ENCODE assay signal across 8 mouse cellular contexts in the genomic region with DNA sequence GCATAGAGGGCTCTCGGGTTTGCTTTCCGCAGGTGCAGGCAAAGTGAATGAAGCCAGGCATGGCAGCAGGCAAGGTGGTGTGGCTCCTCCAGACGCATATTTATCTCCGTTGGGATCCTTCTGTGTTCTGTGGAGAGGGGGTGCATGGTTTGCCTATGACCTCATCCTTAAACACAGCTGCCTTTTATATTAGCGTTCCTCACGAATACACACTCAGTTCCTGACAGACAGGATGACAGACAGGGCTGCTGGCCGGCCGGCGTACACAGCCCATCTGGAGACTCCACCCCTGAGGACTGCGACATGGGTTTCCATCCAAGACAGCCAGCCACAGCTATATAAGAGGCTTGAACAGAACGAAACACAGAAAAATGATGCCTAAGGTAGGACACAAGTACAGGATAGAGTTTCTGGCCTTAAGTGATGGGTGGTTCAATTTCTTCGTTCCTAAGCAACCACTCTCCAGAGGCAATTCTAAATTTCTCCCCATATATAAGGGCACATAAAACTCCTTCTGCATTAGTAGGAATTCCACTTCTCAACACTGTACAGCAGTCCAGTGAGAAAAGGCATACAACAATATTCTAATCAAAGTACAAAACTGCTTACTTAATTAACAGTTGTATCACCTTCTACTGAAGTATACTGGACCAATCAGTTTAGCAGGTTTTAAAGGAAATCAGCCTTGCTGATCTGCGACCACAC.
DNase-seq lines count a peak whose midpoint lies in the region; ATAC-seq lines count a peak whose summit lies in the region.

No protein-coding gene starts in this region.

- H3K27me3 ChIP-seq in kidney, embryonic 14.5 days (ENCODE audit: control insufficient read depth, insufficient read depth, low read length) = no peaks in the 10 kb centered on the region
- no peaks in the 10 kb centered on the region for H3K27me3 ChIP-seq in embryonic facial prominence, embryonic 15.5 days
- H3K27me3 ChIP-seq in hindbrain, embryonic 14.5 days (ENCODE audit: control insufficient read depth, insufficient read depth, low read length) = no peaks in the 10 kb centered on the region
- no peaks in the 10 kb centered on the region for H3K27me3 ChIP-seq in neural tube, embryonic 14.5 days (ENCODE audit: control insufficient read depth, insufficient read depth, low read length)

- no peak overlapping the region for H3K4me3 ChIP-seq in kidney, embryonic 14.5 days (ENCODE audit: low read length)
- H3K4me3 ChIP-seq in embryonic facial prominence, embryonic 15.5 days (replicated peaks) = no peak overlapping the region
- no peak overlapping the region for H3K4me3 ChIP-seq in hindbrain, embryonic 14.5 days (replicated peaks; ENCODE audit: low read length)
- H3K4me3 ChIP-seq in neural tube, embryonic 14.5 days (ENCODE audit: low read depth, low read length) = no peak overlapping the region

- peaks cover 27% of the 10 kb centered on the region for H3K4me1 ChIP-seq in kidney, embryonic 14.5 days (ENCODE audit: control insufficient read depth, insufficient read depth, low read length)
- H3K4me1 ChIP-seq in embryonic facial prominence, embryonic 15.5 days = peaks cover 31% of the 10 kb centered on the region
- peaks cover 8% of the 10 kb centered on the region for H3K4me1 ChIP-seq in hindbrain, embryonic 14.5 days (replicated peaks; ENCODE audit: control insufficient read depth, insufficient read depth, low read length)
- no peaks in the 10 kb centered on the region; the same call in 1 of the 2 replicates for H3K4me1 ChIP-seq in neural tube, embryonic 14.5 days (ENCODE audit: control insufficient read depth, insufficient read depth, low read length)

- no peak overlapping the region for H3K9ac ChIP-seq in kidney, embryonic 14.5 days (ENCODE audit: low read depth, low read length)
- H3K9ac ChIP-seq in embryonic facial prominence, embryonic 15.5 days = no peak overlapping the region
- H3K9ac ChIP-seq in hindbrain, embryonic 14.5 days = no peak overlapping the region
- H3K9ac ChIP-seq in neural tube, embryonic 14.5 days (replicated peaks; ENCODE audit: low read depth, low read length) = no peak overlapping the region

- no peaks in the 10 kb centered on the region for H3K36me3 ChIP-seq in kidney, embryonic 14.5 days (ENCODE audit: control insufficient read depth, insufficient read depth, low read length)
- no peaks in the 10 kb centered on the region for H3K36me3 ChIP-seq in embryonic facial prominence, embryonic 15.5 days
- no peaks in the 10 kb centered on the region for H3K36me3 ChIP-seq in hindbrain, embryonic 14.5 days (replicated peaks; ENCODE audit: control insufficient read depth, insufficient read depth)
- H3K36me3 ChIP-seq in neural tube, embryonic 14.5 days (ENCODE audit: control insufficient read depth, insufficient read depth, low read length) = no peaks in the 10 kb centered on the region

- DNase-seq in kidney, postnatal 36 days = no peak
- DNase-seq in hindbrain, embryonic 14.5 days (ENCODE audit: low spot score) = no peak
- DNase-seq in layer of hippocampus, adult 9-10 months (ENCODE audit: low spot score) = no peak
- DNase-seq in thymus, postnatal 25 days = no peak

- H3K4me2 ChIP-seq in kidney, embryonic 14.5 days (replicated peaks; ENCODE audit: low read depth, low read length) = no peak overlapping the region
- H3K4me2 ChIP-seq in embryonic facial prominence, embryonic 15.5 days (replicated peaks) = 0 out of 2 replicates have a peak overlapping the region, but pooled peaks have one; percentile 17
- no peak overlapping the region; the same call in 1 of the 2 replicates for H3K4me2 ChIP-seq in hindbrain, embryonic 14.5 days (replicated peaks)
- H3K4me2 ChIP-seq in neural tube, embryonic 14.5 days (ENCODE audit: low read depth, low read length) = no peak overlapping the region

- no peak overlapping the region; the same call in 1 of the 2 replicates for H3K27ac ChIP-seq in kidney, embryonic 14.5 days (ENCODE audit: low read depth, low read length)
- peak overlapping the region; percentile 58; the same call in 1 of the 2 replicates for H3K27ac ChIP-seq in embryonic facial prominence, embryonic 15.5 days (replicated peaks)
- no peak overlapping the region for H3K27ac ChIP-seq in hindbrain, embryonic 14.5 days
- no peak overlapping the region for H3K27ac ChIP-seq in neural tube, embryonic 14.5 days (ENCODE audit: low read depth, low read length)

- H3K9me3 ChIP-seq in kidney, embryonic 14.5 days (ENCODE audit: control insufficient read depth, low read length) = no peaks in the 10 kb centered on the region
- H3K9me3 ChIP-seq in embryonic facial prominence, embryonic 15.5 days (replicated peaks) = no peaks in the 10 kb centered on the region
- H3K9me3 ChIP-seq in hindbrain, embryonic 14.5 days (ENCODE audit: control insufficient read depth, low read length) = no peaks in the 10 kb centered on the region
- no peaks in the 10 kb centered on the region for H3K9me3 ChIP-seq in neural tube, embryonic 14.5 days (ENCODE audit: control insufficient read depth, low read length)

- WGBS in kidney, embryonic 14.5 days = 57% methylated on average over 13 of the region's 13 CpGs
- WGBS in embryonic facial prominence, embryonic 15.5 days = 36% methylated on average over 13 of the region's 13 CpGs
- 47% methylated on average over 13 of the region's 13 CpGs for WGBS in hindbrain, embryonic 14.5 days
- 43% methylated on average over 13 of the region's 13 CpGs for WGBS in neural tube, embryonic 14.5 days

- 0 out of 2 replicates have a peak, but pooled peaks have one; percentile 19 for ATAC-seq in kidney, embryonic 14.5 days (ENCODE audit: low FRiP score, low TSS enrichment)
- ATAC-seq in embryonic facial prominence, embryonic 15.5 days (ENCODE audit: insufficient number of reproducible peaks, low FRiP score, low TSS enrichment, low read depth) = no peak; the same call in 1 of the 2 replicates
- peak; percentile 70; the same call in 1 of the 2 replicates for ATAC-seq in hindbrain, embryonic 14.5 days (ENCODE audit: low FRiP score)
- peak; percentile 51; the same call in 1 of the 2 replicates for ATAC-seq in neural tube, embryonic 14.5 days (ENCODE audit: low read depth)
- ATAC-seq in monocyte, adult 5-6 weeks (replicated peaks; ENCODE audit: insufficient number of reproducible peaks, low FRiP score, low TSS enrichment, poor library complexity, severe bottlenecking) = no peak

Comparison
In these comparisons a context has a peak if more than half of its experiments do, and no peak if none do; other contexts are left out.
1. ATAC-seq: peak in kidney, embryonic 14.5 days (single experiment), hindbrain, embryonic 14.5 days (single experiment) and neural tube, embryonic 14.5 days (single experiment); none in embryonic facial prominence, embryonic 15.5 days (single experiment) and monocyte, adult 5-6 weeks (single experiment).